Mouse (Mus musculus) spleen, adult 2 months (tissue): ENCODE results near the gene Rimkla.

Experiments used
- CTCF ChIP-seq: fragments of 200-500 bp; IDR thresholded peaks from 2 replicates; pipeline ENCODE4 v1.5.1; 2011; ENCODE audit warnings: mild to moderate bottlenecking, inconsistent platforms; ENCODE audit not compliant: insufficient read depth, insufficient read length, insufficient replicate concordance; ENCODE audit errors: extremely low read depth
- POLR2A ChIP-seq: fragments of 200-500 bp; IDR thresholded peaks from 2 replicates; pipeline ENCODE4 v1.6.1; 2011; ENCODE audit warnings: low read depth, low read length, inconsistent platforms

DNA sequence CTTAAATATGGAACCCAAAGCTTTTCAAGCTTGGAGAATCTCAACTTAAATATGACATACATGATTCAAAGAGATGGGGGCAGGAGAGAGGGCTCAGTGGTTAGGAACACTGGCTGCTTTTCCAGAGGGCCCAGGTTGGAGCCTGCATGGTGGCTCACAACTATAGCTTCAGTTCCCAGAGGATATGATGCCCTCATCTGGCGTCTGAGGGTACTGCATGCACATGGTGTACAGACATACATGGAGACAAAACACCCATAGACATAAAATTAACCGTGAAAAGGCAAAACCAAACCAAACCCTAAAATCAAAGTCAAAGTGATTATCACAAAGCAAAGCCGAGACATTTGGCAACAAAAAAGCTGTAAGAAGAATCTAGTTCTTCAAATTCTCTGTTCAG lies 1.6 kb downstream of the Rimkla start:
- TF ChIP-seq CTCF (no peak), POLR2A (no peak)
